Mouse (Mus musculus) adipose tissue, adult 10 weeks (tissue): ENCODE data around the gene Vmn1r4. TPM values are rescaled to one million over a fixed set of nuclear protein-coding genes. Genes with fewer than 3 reads are reported as not detected.

Experiments used
- polyA plus RNA-seq: library from polyadenylated mRNA; stranded (reverse); fragments of 350-450 nt; fragmentation: Illumina TruSeq; extraction: RNeasy Lipid Tissue Mini Kit (QIAGEN cat#74804); gene quantifications from one replicate; pipeline ENCODE4 v1.2.3, GENCODE M21; 2014; ENCODE audit warnings: low read depth, low replicate concordance

The Vmn1r4 gene
- 0.46 TPM for polyA plus RNA-seq

GRCm38 (mm10) chr6:56923726-56924707 is at the start of gene Vmn1r4, which contains the start of gene Nt5c3:
Gene Vmn1r4, plus strand, starts transcription at chr6:56924015.
Gene Nt5c3, minus strand, starts transcription at chr6:56923932.

GRCm38 (mm10) chr6:56969973-56970372 is 46.2 kb downstream of the Vmn1r4 start, which contains the start of gene Vmn1r5:
Gene Vmn1r5, plus strand, starts transcription at chr6:56970273.

GRCm38 (mm10) chr6:56996943-56997342 is 73.1 kb downstream of the Vmn1r4 start, which contains the start of gene Vmn1r6:
Gene Vmn1r6, plus strand, starts transcription at chr6:56997243.

Other genes starting within 250 kb of the Vmn1r4 start
- 28.4 TPM for gene Lsm5, start 219.3 kb upstream of the Vmn1r4 start, polyA plus RNA-seq
- gene Avl9, start 209.1 kb upstream of the Vmn1r4 start, polyA plus RNA-seq: 20.6 TPM
- gene Kbtbd2, start 126.2 kb upstream of the Vmn1r4 start, polyA plus RNA-seq: 16.2 TPM
- 149 TPM for gene Fkbp9, start 92.0 kb upstream of the Vmn1r4 start, polyA plus RNA-seq
- gene Nt5c3, start 83 bp upstream of the Vmn1r4 start, polyA plus RNA-seq: 20.8 TPM
- not detected for gene Vmn1r5, start 46.3 kb downstream of the Vmn1r4 start, polyA plus RNA-seq
- not detected for gene Vmn1r6, start 73.2 kb downstream of the Vmn1r4 start, polyA plus RNA-seq
- gene Vmn1r7, start 101.3 kb downstream of the Vmn1r4 start, polyA plus RNA-seq: not detected
- not detected for gene Vmn1r8, start 108.3 kb downstream of the Vmn1r4 start, polyA plus RNA-seq
- gene Vmn1r9, start 142.8 kb downstream of the Vmn1r4 start, polyA plus RNA-seq: not detected
- gene Vmn1r10, start 185.4 kb downstream of the Vmn1r4 start, polyA plus RNA-seq: not detected
- gene Vmn1r11, start 209.4 kb downstream of the Vmn1r4 start, polyA plus RNA-seq: not detected
- gene Vmn1r12, start 232.9 kb downstream of the Vmn1r4 start, polyA plus RNA-seq: not detected